18 mouse cellular contexts compared by ENCODE assay signal in genomic region chr6:34902578-34902977, GRCm38 (mm10). TPM values are rescaled to one million over a fixed set of nuclear protein-coding genes. Genes with fewer than 3 reads are reported as not detected.
A peak's percentile ranks its signal among the peaks of the same experiment; 100 is the strongest.
DNase-seq lines count a peak whose midpoint lies in the region; ATAC-seq and TF ChIP-seq lines count a peak whose summit lies in the region.
"Had no signal": no experiment of that assay in that cellular context is flagged by ENCODE, and none has a peak within 500 bp of the region (broad histone marks: within the 10 kb centered on the region; RNA-seq: fewer than 3 reads in every experiment).

No protein-coding gene starts in this region.

- no peak for DNase-seq in heart, adult 18-20 months
- peak; percentile 41 for DNase-seq in lung, adult 2 months
- no peak for DNase-seq in lung, postnatal 14 days
- DNase-seq in lung, postnatal 0 days (ENCODE audit: low spot score) = peak; percentile 84
- peak; percentile 23 for DNase-seq in stomach, postnatal 0 days (ENCODE audit: low spot score)
- no peak for DNase-seq in cerebellum, postnatal 36 days
- DNase-seq in adrenal gland, adult 2 months = no peak
- DNase-seq: cerebellum, postnatal 10 days; heart, postnatal 4 days; layer of hippocampus, adult 9-11 months; thymus, adult 2 months had no signal

- no peak for TF ChIP-seq POLR2A in lung, adult 2 months (IDR thresholded peaks at IDR 0.05; ENCODE audit: borderline replicate concordance, extremely low read depth, low read depth, low read length)

- peak overlapping the region; percentile 42 for H3K4me2 ChIP-seq in heart, embryonic 15.5 days
- peak overlapping the region; percentile 42 for H3K4me2 ChIP-seq in lung, postnatal 0 days (replicated peaks; ENCODE audit: low read depth, low read length)
- peak overlapping the region; percentile 31; the same call in 1 of the 2 replicates for H3K4me2 ChIP-seq in stomach, postnatal 0 days (replicated peaks; ENCODE audit: low read depth)
- H3K4me2 ChIP-seq: midbrain, embryonic 15.5 days had no signal

- WGBS in heart, embryonic 15.5 days = 71% methylated on average over 7 of the region's 7 CpGs
- WGBS in lung, adult 2 months = 78% methylated on average over 7 of the region's 7 CpGs
- WGBS in lung, postnatal 0 days = 59% methylated on average over 7 of the region's 7 CpGs
- 65% methylated on average over 7 of the region's 7 CpGs for WGBS in stomach, postnatal 0 days

- H3K4me3 ChIP-seq in heart, embryonic 15.5 days = 0 out of 2 replicates have a peak overlapping the region, but pooled peaks have one; percentile 2
- no peak overlapping the region for H3K4me3 ChIP-seq in lung, adult 2 months (replicated peaks; ENCODE audit: extremely low read depth, low read depth, low read length)
- H3K4me3 ChIP-seq in lung, postnatal 0 days (ENCODE audit: low read depth, low read length) = no peak overlapping the region
- no peak overlapping the region for H3K4me3 ChIP-seq in stomach, postnatal 0 days (ENCODE audit: low read depth, low read length)
- H3K4me3 ChIP-seq: embryonic facial prominence, embryonic 10.5 days; midbrain, embryonic 15.5 days had no signal

- H3K9ac ChIP-seq in heart, embryonic 15.5 days = no peak overlapping the region; the same call in 1 of the 2 replicates
- no peak overlapping the region for H3K9ac ChIP-seq in lung, postnatal 0 days (replicated peaks; ENCODE audit: low read depth)
- H3K9ac ChIP-seq in stomach, postnatal 0 days (ENCODE audit: low read length) = peak overlapping the region; percentile 18; the same call in 1 of the 2 replicates
- H3K9ac ChIP-seq: midbrain, embryonic 15.5 days had no signal

- no peaks in the 10 kb centered on the region for H3K9me3 ChIP-seq in heart, embryonic 15.5 days (replicated peaks)
- no peaks in the 10 kb centered on the region for H3K9me3 ChIP-seq in lung, postnatal 0 days (ENCODE audit: low read length)
- H3K9me3 ChIP-seq in stomach, postnatal 0 days (ENCODE audit: control insufficient read depth, low read length) = no peaks in the 10 kb centered on the region
- H3K9me3 ChIP-seq: embryonic facial prominence, embryonic 10.5 days; midbrain, embryonic 15.5 days had no signal

- peaks cover 55% of the 10 kb centered on the region for H3K4me1 ChIP-seq in heart, embryonic 15.5 days (replicated peaks)
- H3K4me1 ChIP-seq in lung, adult 2 months (ENCODE audit: control insufficient read depth, insufficient read depth, low read length) = peaks cover 3% of the 10 kb centered on the region; the same call in 1 of the 2 replicates
- peaks cover 9% of the 10 kb centered on the region; the same call in 1 of the 2 replicates for H3K4me1 ChIP-seq in lung, postnatal 0 days (ENCODE audit: insufficient read depth, low read depth, low read length)
- no peaks in the 10 kb centered on the region for H3K4me1 ChIP-seq in stomach, postnatal 0 days (replicated peaks; ENCODE audit: control insufficient read depth, insufficient read depth)

- no peaks in the 10 kb centered on the region for H3K27me3 ChIP-seq in heart, embryonic 15.5 days
- no peaks in the 10 kb centered on the region for H3K27me3 ChIP-seq in lung, postnatal 0 days (replicated peaks; ENCODE audit: insufficient read depth, low read length)
- no peaks in the 10 kb centered on the region for H3K27me3 ChIP-seq in stomach, postnatal 0 days (ENCODE audit: control insufficient read depth, insufficient read depth, low read length)
- H3K27me3 ChIP-seq: midbrain, embryonic 15.5 days had no signal

- H3K27ac ChIP-seq in heart, embryonic 15.5 days = peak overlapping the region; percentile 72
- peak overlapping the region; percentile 79 for H3K27ac ChIP-seq in lung, postnatal 0 days (ENCODE audit: low read length)
- H3K27ac ChIP-seq in stomach, postnatal 0 days (replicated peaks) = no peak overlapping the region; the same call in 1 of the 2 replicates
- H3K27ac ChIP-seq: embryonic facial prominence, embryonic 10.5 days; midbrain, embryonic 15.5 days had no signal

- ATAC-seq in heart, embryonic 15.5 days (replicated peaks; ENCODE audit: insufficient number of reproducible peaks, insufficient read depth, low FRiP score, low read depth) = no peak
- peak; percentile 40 for ATAC-seq in lung, postnatal 0 days
- ATAC-seq in stomach, postnatal 0 days (ENCODE audit: low FRiP score, low TSS enrichment) = no peak
- ATAC-seq: forebrain, embryonic 16.5 days; midbrain, embryonic 15.5 days had no signal

- no peak for TF ChIP-seq EP300 in lung, postnatal 0 days (IDR thresholded peaks at IDR 0.05)
- no peak for TF ChIP-seq EP300 in stomach, postnatal 0 days (optimal IDR thresholded peaks at IDR 0.05)

- TF ChIP-seq CTCF in lung, adult 2 months (IDR thresholded peaks at IDR 0.05; ENCODE audit: insufficient read depth, low read length) = no peak
- no peak for TF ChIP-seq CTCF in lung, postnatal 0 days (IDR thresholded peaks at IDR 0.05)
- no peak for TF ChIP-seq CTCF in stomach, postnatal 0 days (IDR thresholded peaks at IDR 0.05; ENCODE audit: low read depth)

- peaks cover 35% of the 10 kb centered on the region for H3K36me3 ChIP-seq in heart, embryonic 15.5 days
- H3K36me3 ChIP-seq in lung, postnatal 0 days (ENCODE audit: insufficient read depth, low read length) = peaks cover 7% of the 10 kb centered on the region; the same call in 1 of the 2 replicates
- peaks cover 7% of the 10 kb centered on the region for H3K36me3 ChIP-seq in stomach, postnatal 0 days (ENCODE audit: control insufficient read depth, insufficient read depth, low read length)

RNA-seq across cellular contexts. Expression of gene Wdr91, which starts 8.1 kb away (rescaled TPM):
- 7.8 and 10.7 TPM in 2 replicates for polyA plus RNA-seq in heart, embryonic 15.5 days (2015; fragmentation: Nextera tagmentation; extraction: Ambion mirVana)
- total RNA-seq in heart, adult 18-20 months (2021) = 10 to 100 TPM; 14.1 to 14.5 TPM
- polyA plus RNA-seq in lung, adult 2 months (2012; rRNA removed) = 25.4 and 30.4 TPM in 2 replicates
- polyA plus RNA-seq in lung, postnatal 0 days (2015; fragmentation: Nextera tagmentation; extraction: Ambion mirVana) = 19.9 and 21.1 TPM in 2 replicates
- 4.5 and 5.0 TPM in 2 replicates for polyA plus RNA-seq in stomach, postnatal 0 days (2015; fragmentation: Nextera tagmentation; extraction: Ambion mirVana)
- 10 to 100 TPM; 16.7 to 17.0 TPM for total RNA-seq in adrenal gland, adult 2 months (2021)
- polyA plus RNA-seq in adrenal gland, adult 2 months (2012; rRNA removed) = 10.5 and 12.7 TPM in 2 replicates

RNA-seq across cellular contexts. Expression of gene Stra8, which starts 17.4 kb away (rescaled TPM):
- polyA plus RNA-seq in heart, embryonic 15.5 days (2015; fragmentation: Nextera tagmentation; extraction: Ambion mirVana) = not detected in 2 replicates
- total RNA-seq in heart, adult 18-20 months (2021) = not detected
- not detected in 2 replicates for polyA plus RNA-seq in lung, adult 2 months (2012; rRNA removed)
- polyA plus RNA-seq in lung, postnatal 0 days (2015; fragmentation: Nextera tagmentation; extraction: Ambion mirVana) = 0.10 TPM in 1 of 2 replicates, not detected in the other
- polyA plus RNA-seq in stomach, postnatal 0 days (2015; fragmentation: Nextera tagmentation; extraction: Ambion mirVana) = 0.10 TPM in 1 of 2 replicates, not detected in the other
- not detected for total RNA-seq in adrenal gland, adult 2 months (2021)
- not detected in 2 replicates for polyA plus RNA-seq in adrenal gland, adult 2 months (2012; rRNA removed)
- total RNA-seq: adrenal gland, postnatal 36 days; gastrocnemius, adult 18-20 months; heart, postnatal 4 days had no signal
- polyA plus RNA-seq: forebrain, embryonic 16.5 days; kidney, embryonic 16.5 days; midbrain, embryonic 15.5 days had no signal

RNA-seq across cellular contexts. Expression of gene Cyren, which starts 24.7 kb away (rescaled TPM):
- 7.6 and 9.6 TPM in 2 replicates for polyA plus RNA-seq in heart, embryonic 15.5 days (2015; fragmentation: Nextera tagmentation; extraction: Ambion mirVana)
- total RNA-seq in heart, adult 18-20 months (2021) = 1 to 10 TPM; 3.6 to 5.2 TPM
- 8.5 and 8.8 TPM in 2 replicates for polyA plus RNA-seq in lung, adult 2 months (2012; rRNA removed)
- 12.6 and 13.8 TPM in 2 replicates for polyA plus RNA-seq in lung, postnatal 0 days (2015; fragmentation: Nextera tagmentation; extraction: Ambion mirVana)
- 5.8 and 5.9 TPM in 2 replicates for polyA plus RNA-seq in stomach, postnatal 0 days (2015; fragmentation: Nextera tagmentation; extraction: Ambion mirVana)
- total RNA-seq in adrenal gland, adult 2 months (2021) = 1 to 10 TPM; 7.9 to 8.2 TPM
- 6.6 and 6.7 TPM in 2 replicates for polyA plus RNA-seq in adrenal gland, adult 2 months (2012; rRNA removed)

RNA-seq across cellular contexts. Expression of gene Tmem140, which starts 39.6 kb away (rescaled TPM):
- polyA plus RNA-seq in heart, embryonic 15.5 days (2015; fragmentation: Nextera tagmentation; extraction: Ambion mirVana) = 1.4 and 2.2 TPM in 2 replicates
- total RNA-seq in heart, adult 18-20 months (2021) = 10 to 100 TPM; 26.5 to 32.4 TPM
- 71.8 and 74.8 TPM in 2 replicates for polyA plus RNA-seq in lung, adult 2 months (2012; rRNA removed)
- 30.6 and 34.9 TPM in 2 replicates for polyA plus RNA-seq in lung, postnatal 0 days (2015; fragmentation: Nextera tagmentation; extraction: Ambion mirVana)
- 7.8 and 8.3 TPM in 2 replicates for polyA plus RNA-seq in stomach, postnatal 0 days (2015; fragmentation: Nextera tagmentation; extraction: Ambion mirVana)
- total RNA-seq in adrenal gland, adult 2 months (2021) = 10 to 100 TPM; 15.5 to 25.7 TPM
- polyA plus RNA-seq in adrenal gland, adult 2 months (2012; rRNA removed) = 28.4 and 31.5 TPM in 2 replicates

Comparison
In these comparisons a context has a peak if more than half of its experiments do, and no peak if none do; other contexts are left out.
1. DNase-seq: peak in lung, adult 2 months (single experiment), lung, postnatal 0 days (single experiment) and stomach, postnatal 0 days (single experiment); none in heart, adult 18-20 months (0 of 2), lung, postnatal 14 days (single experiment), cerebellum, postnatal 36 days (0 of 2) and adrenal gland, adult 2 months (single experiment).
2. Peak in every context shown above with its lines, with median percentiles within 50 percentile points of each other: H3K4me2 ChIP-seq.